Mouse (Mus musculus): ENCODE results near the gene Zfhx3. TPM values are rescaled to one million over a fixed set of nuclear protein-coding genes. Genes with fewer than 3 reads are reported as not detected.

The Zfhx3 gene
- polyA plus RNA-seq, 1 experiment from 2014 or later, result 1.2 TPM

- Histone ChIP-seq H3K27ac (ENCODE audit: low read length) (no peak overlapping the region), H3K9me3 (replicated peaks; ENCODE audit: control insufficient read depth, low read length) (no peaks in the 10 kb centered on the region)
- no peak for ATAC-seq (ENCODE audit: low read depth)
These were observed 592.9 kb downstream of the Zfhx3 start for GRCm38 (mm10) chr8:108535121-108535876.

GRCm38 (mm10) chr8:108536186-108536585 lies 593.7 kb downstream of the Zfhx3 start:
- no peak overlapping the region for H3K4me2 ChIP-seq (ENCODE audit: low read depth, low read length)
- H3K9ac ChIP-seq (ENCODE audit: low read depth, low read length), result no peak overlapping the region
- H3K27ac ChIP-seq (ENCODE audit: low read length), result no peak overlapping the region
- H3K4me3 ChIP-seq (ENCODE audit: low read depth, low read length), result no peak overlapping the region
- no peak for ATAC-seq (ENCODE audit: low read depth)
- no peaks in the 10 kb centered on the region for H3K36me3 ChIP-seq (ENCODE audit: control insufficient read depth, insufficient read depth)
- WGBS (ENCODE audit: insufficient replicate concordance), result 68% methylated on average over 7 of the region's 7 CpGs
- no peaks in the 10 kb centered on the region for H3K9me3 ChIP-seq (replicated peaks; ENCODE audit: control insufficient read depth, low read length)
- no peaks in the 10 kb centered on the region for H3K4me1 ChIP-seq (ENCODE audit: control insufficient read depth, low read depth, low read length)
- no peaks in the 10 kb centered on the region for H3K27me3 ChIP-seq (ENCODE audit: control insufficient read depth, insufficient read depth, low read depth, low read length)

More at GRCm38 (mm10) chr8:108535121-108535876, 592.9 kb downstream of the Zfhx3 start:
- Histone ChIP-seq H3K4me2 (ENCODE audit: low read depth, low read length) (no peak overlapping the region), H3K36me3 (ENCODE audit: control insufficient read depth, insufficient read depth) (no peaks in the 10 kb centered on the region), H3K27me3 (ENCODE audit: control insufficient read depth, insufficient read depth, low read depth, low read length) (no peaks in the 10 kb centered on the region), H3K4me3 (ENCODE audit: low read depth, low read length) (no peak overlapping the region), H3K9ac (ENCODE audit: low read depth, low read length) (no peak overlapping the region), H3K4me1 (ENCODE audit: control insufficient read depth, low read depth, low read length) (no peaks in the 10 kb centered on the region)
- WGBS (ENCODE audit: insufficient replicate concordance), result 71% methylated on average over 16 of the region's 16 CpGs

- no peaks in the 10 kb centered on the region for H3K27me3 ChIP-seq (ENCODE audit: control insufficient read depth, insufficient read depth, low read depth, low read length)
- H3K36me3 ChIP-seq (ENCODE audit: control insufficient read depth, insufficient read depth), result no peaks in the 10 kb centered on the region
- ATAC-seq (ENCODE audit: low read depth), result no peak
- no peak overlapping the region for H3K27ac ChIP-seq (ENCODE audit: low read length)
- H3K4me2 ChIP-seq (ENCODE audit: low read depth, low read length), result no peak overlapping the region
- no peaks in the 10 kb centered on the region for H3K9me3 ChIP-seq (replicated peaks; ENCODE audit: control insufficient read depth, low read length)
- H3K4me3 ChIP-seq (ENCODE audit: low read depth, low read length), result no peak overlapping the region
- WGBS (ENCODE audit: insufficient replicate concordance), result 68% methylated on average over 15 of the region's 15 CpGs
- H3K4me1 ChIP-seq (ENCODE audit: control insufficient read depth, low read depth, low read length), result no peaks in the 10 kb centered on the region
- H3K9ac ChIP-seq (ENCODE audit: low read depth, low read length), result no peak overlapping the region
These were observed 594.5 kb downstream of the Zfhx3 start for GRCm38 (mm10) chr8:108536911-108537351.

GRCm38 (mm10) chr8:108537686-108538551 lies 595.5 kb downstream of the Zfhx3 start:
- H3K4me1 ChIP-seq (ENCODE audit: control insufficient read depth, low read depth, low read length), result no peaks in the 10 kb centered on the region
- 74% methylated on average over 25 of the region's 25 CpGs for WGBS (ENCODE audit: insufficient replicate concordance)
- H3K9me3 ChIP-seq (replicated peaks; ENCODE audit: control insufficient read depth, low read length), result no peaks in the 10 kb centered on the region
- no peak for ATAC-seq (ENCODE audit: low read depth)
- no peaks in the 10 kb centered on the region for H3K27me3 ChIP-seq (ENCODE audit: control insufficient read depth, insufficient read depth, low read depth, low read length)
- H3K4me3 ChIP-seq (ENCODE audit: low read depth, low read length), result no peak overlapping the region
- no peak overlapping the region for H3K9ac ChIP-seq (ENCODE audit: low read depth, low read length)
- H3K27ac ChIP-seq (ENCODE audit: low read length), result no peak overlapping the region
- no peaks in the 10 kb centered on the region for H3K36me3 ChIP-seq (ENCODE audit: control insufficient read depth, insufficient read depth)
- H3K4me2 ChIP-seq (ENCODE audit: low read depth, low read length), result no peak overlapping the region

GRCm38 (mm10) chr8:108538929-108539555 lies 596.6 kb downstream of the Zfhx3 start:
- WGBS (ENCODE audit: insufficient replicate concordance), result 51% methylated on average over 8 of the region's 8 CpGs
- H3K4me2 ChIP-seq (ENCODE audit: low read depth, low read length), result no peak overlapping the region
- H3K36me3 ChIP-seq (ENCODE audit: control insufficient read depth, insufficient read depth), result no peaks in the 10 kb centered on the region
- no peak overlapping the region for H3K27ac ChIP-seq (ENCODE audit: low read length)
- H3K27me3 ChIP-seq (ENCODE audit: control insufficient read depth, insufficient read depth, low read depth, low read length), result no peaks in the 10 kb centered on the region
- ATAC-seq (ENCODE audit: low read depth), result no peak
- no peak overlapping the region for H3K4me3 ChIP-seq (ENCODE audit: low read depth, low read length)
- H3K9me3 ChIP-seq (replicated peaks; ENCODE audit: control insufficient read depth, low read length), result no peaks in the 10 kb centered on the region
- no peak overlapping the region for H3K9ac ChIP-seq (ENCODE audit: low read depth, low read length)
- H3K4me1 ChIP-seq (ENCODE audit: control insufficient read depth, low read depth, low read length), result no peaks in the 10 kb centered on the region

- Histone ChIP-seq H3K36me3 (ENCODE audit: control insufficient read depth, insufficient read depth) (no peaks in the 10 kb centered on the region), H3K9ac (ENCODE audit: low read depth, low read length) (no peak overlapping the region), H3K27me3 (ENCODE audit: control insufficient read depth, insufficient read depth, low read depth, low read length) (no peaks in the 10 kb centered on the region), H3K4me3 (ENCODE audit: low read depth, low read length) (no peak overlapping the region), H3K4me1 (ENCODE audit: control insufficient read depth, low read depth, low read length) (no peaks in the 10 kb centered on the region), H3K9me3 (replicated peaks; ENCODE audit: control insufficient read depth, low read length) (no peaks in the 10 kb centered on the region), H3K4me2 (ENCODE audit: low read depth, low read length) (no peak overlapping the region), H3K27ac (ENCODE audit: low read length) (no peak overlapping the region)
- no peak for ATAC-seq (ENCODE audit: low read depth)
- WGBS (ENCODE audit: insufficient replicate concordance), result 80% methylated on average over 8 of the region's 8 CpGs
These were observed 610.1 kb downstream of the Zfhx3 start for GRCm38 (mm10) chr8:108552518-108552917.

GRCm38 (mm10) chr8:108553808-108554577 lies 611.5 kb downstream of the Zfhx3 start:
- Histone ChIP-seq H3K4me3 (ENCODE audit: low read depth, low read length) (no peak overlapping the region), H3K9ac (ENCODE audit: low read depth, low read length) (no peak overlapping the region), H3K9me3 (replicated peaks; ENCODE audit: control insufficient read depth, low read length) (no peaks in the 10 kb centered on the region), H3K4me1 (ENCODE audit: control insufficient read depth, low read depth, low read length) (no peaks in the 10 kb centered on the region), H3K27me3 (ENCODE audit: control insufficient read depth, insufficient read depth, low read depth, low read length) (no peaks in the 10 kb centered on the region), H3K36me3 (ENCODE audit: control insufficient read depth, insufficient read depth) (no peaks in the 10 kb centered on the region), H3K4me2 (ENCODE audit: low read depth, low read length) (no peak overlapping the region), H3K27ac (ENCODE audit: low read length) (no peak overlapping the region)
- WGBS (ENCODE audit: insufficient replicate concordance), result 67% methylated on average over 11 of the region's 11 CpGs
- ATAC-seq (ENCODE audit: low read depth), result no peak

GRCm38 (mm10) chr8:108554578-108555245 lies 612.3 kb downstream of the Zfhx3 start:
- 69% methylated on average over 12 of the region's 12 CpGs for WGBS (ENCODE audit: insufficient replicate concordance)
- no peak for ATAC-seq (ENCODE audit: low read depth)
- Histone ChIP-seq H3K4me1 (ENCODE audit: control insufficient read depth, low read depth, low read length) (no peaks in the 10 kb centered on the region), H3K4me2 (ENCODE audit: low read depth, low read length) (no peak overlapping the region), H3K9me3 (replicated peaks; ENCODE audit: control insufficient read depth, low read length) (no peaks in the 10 kb centered on the region), H3K9ac (ENCODE audit: low read depth, low read length) (no peak overlapping the region), H3K27me3 (ENCODE audit: control insufficient read depth, insufficient read depth, low read depth, low read length) (no peaks in the 10 kb centered on the region), H3K36me3 (ENCODE audit: control insufficient read depth, insufficient read depth) (no peaks in the 10 kb centered on the region), H3K4me3 (ENCODE audit: low read depth, low read length) (no peak overlapping the region), H3K27ac (ENCODE audit: low read length) (no peak overlapping the region)
